Mouse (Mus musculus): ENCODE measurements around the gene Acss2.

- TF ChIP-seq CTCF (IDR thresholded peaks at IDR 0.05; ENCODE audit: control insufficient read depth, insufficient read depth, insufficient read length) (no peak), MAX (IDR thresholded peaks at IDR 0.05) (no peak), MYOG (IDR thresholded peaks at IDR 0.05; ENCODE audit: control insufficient read depth, extremely low read depth, insufficient read length) (no peak), FOSL1 (IDR thresholded peaks at IDR 0.05; ENCODE audit: insufficient read depth, low read length, poor library complexity, severe bottlenecking) (no peak), USF1 (IDR thresholded peaks at IDR 0.05; ENCODE audit: low read depth) (no peak), CEBPB (IDR thresholded peaks at IDR 0.05; ENCODE audit: low read depth) (no peak)
Observed at GRCm38 (mm10) chr2:155613953-155614352, 96.2 kb downstream of the Acss2 start.
